Mouse (Mus musculus): ENCODE results near the gene Mn1. TPM values are rescaled to one million over a fixed set of nuclear protein-coding genes. Genes with fewer than 3 reads are reported as not detected.

Mn1 gene
- 10 to 100 TPM; 15.2 to 20.2 TPM for total RNA-seq (2021)

DNA sequence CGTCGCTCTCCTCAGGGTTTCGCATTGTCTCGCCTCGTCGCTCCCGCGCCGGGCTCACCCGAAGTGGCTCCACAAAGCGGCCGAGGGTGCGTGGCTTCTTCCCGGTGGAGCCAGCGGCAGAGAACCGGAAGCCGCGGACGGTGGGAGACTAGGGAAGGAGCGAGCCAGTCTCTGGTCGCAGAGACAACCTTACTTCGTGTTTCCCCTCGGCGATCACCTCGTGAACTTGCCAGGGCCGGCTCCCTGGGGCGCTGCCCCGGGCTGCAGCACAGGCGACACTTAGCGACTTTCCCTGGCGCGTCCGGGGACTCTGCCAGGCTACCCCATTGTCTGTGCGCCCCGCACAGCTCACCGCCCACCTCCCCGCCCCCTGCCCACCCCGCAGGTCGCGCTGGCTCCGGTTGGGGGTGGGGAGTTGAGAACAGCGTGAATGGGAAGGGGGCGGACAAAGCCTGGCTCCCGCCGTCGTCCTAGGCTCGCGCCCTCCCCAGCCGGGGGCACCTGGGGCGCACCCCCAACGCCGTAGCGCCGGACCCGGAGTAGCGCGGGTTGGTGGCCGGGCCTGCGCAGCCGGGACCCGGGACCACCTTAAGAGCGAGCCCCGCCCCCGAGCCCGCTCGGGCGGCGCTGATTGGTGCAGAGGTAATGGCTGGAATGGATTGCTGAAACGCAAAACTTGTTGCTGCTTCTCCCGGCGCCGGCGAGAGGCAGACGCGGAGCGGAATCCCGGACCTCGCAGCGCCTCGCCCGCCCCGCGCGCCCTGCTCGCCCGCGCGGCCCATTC is at the start of gene Mn1:
Gene Mn1, plus strand, starts transcription at position 772 of the 784 bp plus-strand sequence.
- intact Hi-C loops (cut with DNase I), result loop anchor here (1.0 to 10.0 kb wide), 4 partner anchors 50 to 598 kb away; no protein-coding TSS in a partner anchor
- peak; percentile 89 to 92 for DNase-seq

DNA sequence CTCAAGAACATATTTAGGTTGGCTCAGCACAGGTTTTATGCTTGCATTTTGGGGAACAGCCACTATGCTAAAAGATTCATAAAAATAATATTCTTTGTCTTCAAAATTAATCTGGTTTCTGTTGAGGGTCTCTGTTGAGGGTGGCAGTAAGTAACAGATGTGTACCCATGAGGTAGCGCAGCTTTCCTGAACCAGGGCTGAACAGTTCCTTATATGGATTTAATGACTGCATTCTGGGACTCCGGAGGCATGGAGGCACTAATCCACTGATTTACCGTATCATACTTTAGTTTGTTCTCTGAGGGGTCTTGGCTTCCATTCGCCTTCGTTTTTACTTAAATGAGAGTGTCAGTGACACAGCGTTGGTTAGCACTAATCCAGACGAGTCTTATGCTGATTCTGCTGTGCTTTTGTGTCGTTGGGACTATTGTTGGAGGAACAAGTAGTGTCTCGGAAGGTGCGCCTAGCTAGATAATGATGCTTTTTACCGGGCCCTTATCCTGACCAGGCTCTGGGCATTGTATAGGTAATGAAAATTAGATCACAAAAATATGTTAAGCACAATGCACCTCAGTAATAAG is 49.1 kb upstream of the Mn1 start:
- intact Hi-C loops (cut with DNase I), result no loop called here

DNA sequence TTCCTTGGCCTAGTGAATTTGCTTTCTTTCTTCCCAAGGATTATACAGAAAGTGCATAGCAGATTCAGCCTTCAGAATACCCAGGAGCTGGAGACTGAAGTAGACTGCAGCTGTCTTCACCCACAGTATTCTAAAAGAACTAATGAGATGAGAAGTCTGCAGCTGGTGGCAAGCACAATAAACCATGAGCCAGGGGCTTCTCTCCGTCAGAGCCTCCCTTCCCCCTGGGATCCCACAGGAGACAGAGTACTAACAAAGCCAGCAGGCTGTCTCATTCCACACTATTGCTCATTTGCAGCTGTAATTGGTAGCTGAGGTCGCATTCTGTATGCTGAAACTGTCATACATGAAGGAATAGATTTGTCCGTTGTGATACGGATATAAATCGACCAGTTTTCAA is 48.6 kb upstream of the Mn1 start:
- intact Hi-C loops (cut with DNase I), result no loop called here
- no peak for DNase-seq

More for the DNA sequence above, 49.1 kb upstream of the Mn1 start:
- no peak for DNase-seq

DNA sequence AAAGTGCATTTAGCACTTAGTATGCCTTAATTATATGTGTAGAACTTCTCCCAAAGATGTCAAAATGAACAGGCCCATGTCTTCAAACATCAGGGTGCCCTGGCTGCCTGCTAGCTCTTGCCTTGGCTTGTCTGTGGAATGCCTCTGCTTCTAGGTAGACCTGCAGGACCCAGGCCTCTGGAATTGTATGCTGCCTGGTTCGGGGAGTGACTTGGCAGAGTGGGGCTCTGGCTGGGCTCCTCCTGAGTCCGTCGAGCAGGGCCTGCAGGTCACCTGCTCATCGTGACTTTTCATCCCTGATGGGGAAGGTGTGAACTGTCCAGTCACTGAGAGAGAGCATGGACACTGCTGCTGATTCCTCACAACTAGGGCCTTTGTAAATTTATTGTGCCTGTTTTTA is 41.5 kb upstream of the Mn1 start:
- intact Hi-C loops (cut with DNase I), result no loop called here
- DNase-seq, result no peak

DNA sequence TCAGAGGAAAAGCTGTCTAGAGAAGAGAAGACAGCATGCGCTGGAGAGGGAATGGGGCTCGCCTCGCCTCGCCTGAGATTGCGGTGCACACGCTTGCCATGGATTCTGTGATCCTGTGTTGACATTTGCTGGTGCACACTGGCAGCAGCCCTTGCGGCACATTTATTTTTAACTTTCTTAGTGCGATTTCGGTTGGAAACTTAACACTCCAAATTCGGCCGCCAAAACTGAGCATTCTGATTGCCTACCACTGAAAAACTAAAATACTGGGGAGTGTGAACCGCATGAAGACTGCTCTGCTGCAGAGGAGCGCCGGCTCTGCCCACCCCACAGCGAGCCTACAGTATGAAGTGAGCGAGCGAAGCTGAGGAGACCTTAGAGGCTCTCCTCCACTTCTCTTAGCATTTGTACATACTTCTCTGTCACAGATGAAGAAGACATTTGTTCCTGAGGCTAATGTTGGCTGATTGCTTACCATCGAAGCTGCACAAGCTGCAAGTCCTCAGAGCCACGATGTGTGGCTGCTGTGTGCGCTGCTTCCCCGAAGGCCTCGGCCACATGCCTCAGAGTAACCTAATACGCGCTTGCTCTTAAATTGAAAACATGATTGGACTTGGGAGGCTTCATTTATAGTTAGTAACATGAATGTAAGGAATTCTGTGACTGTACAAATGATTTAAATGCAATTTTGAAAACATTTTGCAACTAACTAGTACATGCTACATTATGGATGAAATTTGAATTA is 40.7 kb upstream of the Mn1 start:
- DNase-seq, result no peak
- intact Hi-C loops (cut with DNase I), result no loop called here

DNA sequence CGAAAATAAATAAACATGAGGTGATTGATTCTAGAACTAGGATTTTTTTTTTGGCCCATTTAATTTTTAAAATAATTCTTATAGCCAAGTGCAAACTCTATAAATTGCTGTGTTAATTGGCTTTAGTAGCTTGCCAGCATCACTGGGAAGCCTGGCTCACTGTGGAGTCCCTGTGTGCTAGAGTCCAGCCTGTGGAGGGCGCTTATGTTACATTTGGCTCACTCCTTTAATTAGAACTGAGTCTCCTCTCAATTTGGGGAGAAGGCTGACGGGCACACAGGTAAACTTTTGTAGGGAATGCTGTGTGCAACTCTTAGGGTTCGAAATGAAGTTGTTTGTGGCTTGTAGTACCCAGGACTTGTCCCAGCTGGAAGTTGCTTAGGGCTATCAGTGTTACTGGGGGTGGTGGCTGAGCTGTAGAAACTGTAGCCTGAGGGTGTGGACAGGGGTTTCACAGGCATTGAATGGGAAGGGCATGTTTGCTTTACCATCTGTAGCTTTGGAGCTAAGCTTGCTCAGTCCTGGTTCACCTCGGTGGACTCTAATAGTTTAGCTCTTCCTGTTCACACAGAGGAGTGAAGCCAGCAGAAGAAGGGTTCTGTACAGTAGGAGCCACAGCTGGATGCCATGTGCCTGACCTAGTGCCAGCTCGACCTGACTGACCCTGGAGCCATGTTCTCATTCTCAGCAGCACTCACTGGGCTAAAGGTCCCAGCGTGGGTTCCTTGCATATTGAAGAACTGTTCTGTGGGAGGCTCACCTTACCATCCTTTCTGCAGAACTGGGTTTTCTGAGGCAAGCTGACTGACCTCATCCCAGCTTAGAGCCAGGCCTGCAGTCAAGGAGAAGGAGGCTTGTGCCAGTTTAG is 38.8 kb upstream of the Mn1 start:
- intact Hi-C loops (cut with DNase I), result no loop called here
- peak in 1 of 2 experiments; percentile 39 for DNase-seq

DNA sequence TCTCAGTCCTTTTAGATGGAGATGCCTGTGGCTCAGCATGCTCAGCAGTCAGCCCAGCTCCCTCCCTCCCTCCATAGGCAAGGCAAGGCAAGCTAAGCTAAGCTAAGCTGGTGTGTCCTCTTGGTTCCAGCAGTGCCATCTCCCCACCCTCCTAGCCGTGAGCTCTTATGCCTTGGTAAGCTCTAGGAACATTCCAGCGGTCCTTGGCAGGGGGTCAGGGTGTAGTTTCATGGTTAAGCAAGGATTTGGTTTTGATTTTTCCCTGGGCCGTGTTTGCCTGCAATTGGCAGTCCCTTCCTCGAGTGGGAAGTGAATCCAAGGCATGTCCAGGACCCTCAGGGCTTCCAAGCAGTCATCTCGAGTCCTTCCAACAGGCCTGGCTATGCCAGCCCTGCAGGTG is 33.8 kb upstream of the Mn1 start:
- intact Hi-C loops (cut with DNase I), result no loop called here
- DNase-seq, result no peak

DNA sequence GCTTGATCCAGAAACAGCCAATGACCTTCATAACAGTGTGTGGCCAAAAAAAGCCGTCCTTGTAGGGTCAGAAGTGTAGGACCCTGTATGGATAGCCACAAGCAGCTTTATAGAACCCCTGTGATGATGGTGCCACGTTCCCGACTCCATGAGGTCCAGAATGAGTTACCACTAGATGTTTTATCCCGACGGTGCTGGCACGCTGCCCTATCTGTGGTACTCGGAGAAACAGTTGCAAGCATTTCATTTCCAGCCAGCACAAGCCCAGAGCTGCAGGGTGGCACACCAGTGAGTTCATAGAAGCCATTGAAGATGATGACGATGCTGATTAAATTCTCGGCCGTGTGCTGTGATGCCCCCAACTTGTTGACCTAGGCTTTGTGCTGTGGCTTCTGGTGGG is 26.3 kb upstream of the Mn1 start:
- intact Hi-C loops (cut with DNase I), result no loop called here
- no peak for DNase-seq

DNA sequence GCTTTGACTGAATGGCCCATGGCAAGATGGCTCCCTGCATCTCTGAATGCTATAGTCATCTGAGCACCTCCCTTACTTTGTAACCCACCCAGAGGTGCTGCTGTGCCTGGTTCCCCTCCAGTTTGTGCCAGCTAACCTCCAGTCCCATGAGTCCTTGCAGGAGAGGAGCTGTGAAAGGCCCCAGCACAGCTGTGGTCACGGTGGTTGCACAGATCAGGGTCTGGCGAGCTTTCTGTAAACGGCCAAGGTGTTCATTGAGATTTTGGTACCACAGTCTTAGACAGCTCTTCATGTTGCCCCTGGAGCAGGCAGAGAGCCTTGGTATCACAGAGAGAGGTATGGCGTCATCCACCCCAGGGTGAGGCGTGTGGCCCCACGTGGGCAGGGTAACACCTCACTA is 25.7 kb upstream of the Mn1 start:
- intact Hi-C loops (cut with DNase I), result no loop called here
- DNase-seq, result no peak

DNA sequence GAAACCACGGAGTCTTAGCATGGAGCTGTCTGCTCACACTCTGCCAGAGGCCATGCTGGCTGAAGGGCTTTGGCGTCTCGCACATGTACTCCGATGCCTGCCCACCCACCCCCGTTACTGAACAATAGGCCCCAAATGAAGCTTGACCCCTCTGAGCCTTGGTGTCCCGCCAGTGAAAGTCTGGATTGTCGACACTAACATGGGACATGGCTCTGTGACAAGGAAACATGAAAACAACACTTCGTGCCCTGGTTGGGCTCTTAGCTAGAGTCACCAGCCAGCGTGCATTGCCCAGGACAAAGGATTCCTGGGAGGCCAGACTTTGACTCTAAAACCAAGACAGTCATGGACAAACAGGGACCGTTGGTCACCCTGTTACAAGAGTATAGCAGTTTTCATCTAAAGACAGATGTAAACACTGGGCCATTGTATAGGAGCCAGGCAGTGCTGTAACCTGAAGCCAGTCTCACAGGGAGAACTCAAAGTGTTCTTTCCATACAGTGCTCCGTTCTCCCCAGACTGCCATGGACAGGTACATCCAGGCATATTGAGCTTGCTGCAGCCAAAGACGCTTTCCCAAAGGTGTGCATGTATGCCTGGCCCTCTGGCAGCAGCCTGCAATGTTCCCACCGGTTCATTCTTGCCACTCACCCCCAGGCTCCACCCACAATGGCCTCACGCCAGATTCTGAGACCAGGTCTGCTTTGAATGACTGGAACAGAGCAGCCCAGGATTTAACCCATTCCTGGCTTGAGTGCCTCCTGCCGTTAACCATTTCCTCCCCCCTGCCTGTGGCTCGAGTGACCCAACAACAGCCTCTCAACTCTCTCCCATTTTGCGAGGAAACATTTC is 23.6 kb upstream of the Mn1 start:
- intact Hi-C loops (cut with DNase I), result no loop called here
- DNase-seq, result no peak

DNA sequence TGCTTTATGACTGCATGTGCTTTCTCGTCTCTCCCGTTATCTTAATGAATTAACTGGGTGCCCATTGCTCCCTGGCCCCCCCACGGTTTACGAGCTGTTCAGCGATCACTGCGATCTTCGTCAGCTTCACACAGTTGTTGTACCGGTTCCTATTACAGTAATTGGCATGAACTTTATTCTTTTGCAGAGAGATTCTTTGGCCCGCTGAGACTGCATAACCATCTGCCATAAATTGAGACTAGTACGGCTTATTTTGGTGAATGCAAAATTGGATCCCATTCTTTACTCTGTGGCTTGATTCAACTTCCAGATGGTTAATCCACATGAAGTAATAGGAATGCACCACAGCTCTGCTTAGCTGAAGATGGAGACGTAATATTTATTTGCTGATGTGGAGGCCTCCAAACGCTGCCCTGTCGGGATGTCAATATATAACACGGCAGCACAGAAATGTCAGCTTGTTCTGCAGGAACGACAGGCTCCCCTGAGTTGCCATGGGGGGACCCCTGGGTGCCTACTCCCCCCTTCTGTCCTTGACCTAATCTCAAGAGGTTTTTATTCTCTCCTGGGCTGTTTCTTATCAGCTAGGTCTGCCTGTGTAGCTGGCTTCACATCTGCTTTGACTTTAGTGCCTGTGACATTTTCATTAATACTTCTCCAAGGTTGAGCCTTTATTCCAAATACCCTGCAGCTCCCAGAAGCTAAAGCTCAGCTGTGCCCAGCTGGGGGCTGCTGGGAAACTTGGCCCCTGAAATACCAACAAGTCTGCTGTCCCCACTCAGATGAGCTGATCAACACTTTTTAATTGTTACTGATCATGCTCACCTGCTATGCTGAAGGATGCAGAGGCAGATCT is 22.7 kb upstream of the Mn1 start:
- no peak for DNase-seq
- intact Hi-C loops (cut with DNase I), result no loop called here

DNA sequence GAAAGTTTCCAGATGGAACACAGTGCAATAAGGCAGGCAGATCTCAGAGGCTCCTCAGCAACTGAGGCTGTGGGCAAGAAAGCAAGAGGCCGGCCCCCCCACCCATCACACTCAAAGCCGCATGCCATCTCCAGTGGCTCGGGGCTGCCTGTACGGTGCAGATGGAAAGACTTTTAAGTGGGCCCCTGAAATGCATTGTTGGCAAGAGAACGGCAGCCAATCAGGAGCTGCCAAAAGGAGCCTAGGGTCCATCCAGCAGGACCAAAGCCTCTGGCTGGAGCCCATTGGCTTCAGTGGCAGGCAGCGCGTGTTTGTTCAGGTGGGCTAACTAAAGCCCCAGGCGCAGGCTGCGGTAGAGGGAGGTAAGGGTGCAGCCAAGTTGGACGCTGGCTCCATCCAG is 21.4 kb upstream of the Mn1 start:
- no peak for DNase-seq
- intact Hi-C loops (cut with DNase I), result no loop called here

DNA sequence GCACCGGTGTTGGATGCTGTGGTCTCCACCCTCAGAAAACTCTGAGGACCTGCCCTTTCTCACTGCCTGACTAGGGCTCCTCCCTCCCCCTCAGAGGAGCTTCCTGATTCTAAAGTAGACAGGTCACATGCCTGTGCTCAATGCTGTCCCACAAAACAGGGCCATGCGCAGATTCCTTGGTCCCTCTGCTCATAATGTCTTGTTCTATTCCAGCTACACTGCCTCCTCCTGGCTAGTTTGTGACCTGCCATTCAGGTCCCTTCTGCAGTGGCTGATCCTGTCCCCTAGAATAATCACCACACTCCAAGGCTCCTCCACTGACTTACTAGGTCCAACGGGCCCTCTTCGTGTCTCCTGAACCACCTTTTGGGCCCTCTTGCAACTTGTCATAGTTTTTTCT is 21.0 kb upstream of the Mn1 start:
- no peak for DNase-seq
- intact Hi-C loops (cut with DNase I), result no loop called here

DNA sequence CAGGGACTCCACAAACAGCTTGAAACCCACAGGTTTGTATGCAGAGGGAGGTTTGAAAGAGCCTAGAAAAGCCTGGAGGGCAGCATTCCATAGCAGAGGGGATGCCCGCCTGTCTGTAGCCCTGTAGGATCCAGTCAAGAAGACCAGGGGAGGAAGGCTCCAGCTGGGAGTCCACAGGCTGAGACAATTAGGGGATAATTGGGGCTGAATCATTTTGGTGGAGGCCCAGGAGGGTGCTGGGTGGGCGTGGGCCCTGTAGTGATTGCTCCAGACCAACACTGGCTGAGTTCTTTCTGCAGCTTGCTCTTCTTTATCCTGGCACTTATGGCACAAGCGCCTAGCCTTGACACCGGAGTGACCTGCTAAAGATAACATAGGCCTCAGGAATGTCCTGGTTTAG is 18.7 kb upstream of the Mn1 start:
- DNase-seq, result no peak
- intact Hi-C loops (cut with DNase I), result no loop called here

DNA sequence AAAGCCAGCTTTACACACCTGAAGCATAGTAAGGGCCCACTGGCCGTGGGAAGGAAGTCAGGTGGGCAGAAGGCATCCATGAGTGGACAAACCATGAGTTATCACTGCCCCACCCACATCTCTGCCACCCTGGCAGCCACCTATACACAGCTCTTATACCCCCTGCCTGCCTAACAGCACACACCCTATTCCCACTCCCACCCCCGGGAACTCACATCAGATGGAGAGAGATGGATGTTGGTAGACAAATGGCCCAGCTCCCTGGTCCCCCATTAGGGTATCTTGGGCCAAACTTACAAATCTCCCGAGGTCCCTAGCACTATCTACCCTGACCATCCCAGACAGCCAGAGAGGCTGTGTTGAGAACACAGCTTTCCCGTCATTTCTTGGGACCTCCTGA is 17.9 kb upstream of the Mn1 start:
- intact Hi-C loops (cut with DNase I), result no loop called here
- DNase-seq, result no peak

DNA sequence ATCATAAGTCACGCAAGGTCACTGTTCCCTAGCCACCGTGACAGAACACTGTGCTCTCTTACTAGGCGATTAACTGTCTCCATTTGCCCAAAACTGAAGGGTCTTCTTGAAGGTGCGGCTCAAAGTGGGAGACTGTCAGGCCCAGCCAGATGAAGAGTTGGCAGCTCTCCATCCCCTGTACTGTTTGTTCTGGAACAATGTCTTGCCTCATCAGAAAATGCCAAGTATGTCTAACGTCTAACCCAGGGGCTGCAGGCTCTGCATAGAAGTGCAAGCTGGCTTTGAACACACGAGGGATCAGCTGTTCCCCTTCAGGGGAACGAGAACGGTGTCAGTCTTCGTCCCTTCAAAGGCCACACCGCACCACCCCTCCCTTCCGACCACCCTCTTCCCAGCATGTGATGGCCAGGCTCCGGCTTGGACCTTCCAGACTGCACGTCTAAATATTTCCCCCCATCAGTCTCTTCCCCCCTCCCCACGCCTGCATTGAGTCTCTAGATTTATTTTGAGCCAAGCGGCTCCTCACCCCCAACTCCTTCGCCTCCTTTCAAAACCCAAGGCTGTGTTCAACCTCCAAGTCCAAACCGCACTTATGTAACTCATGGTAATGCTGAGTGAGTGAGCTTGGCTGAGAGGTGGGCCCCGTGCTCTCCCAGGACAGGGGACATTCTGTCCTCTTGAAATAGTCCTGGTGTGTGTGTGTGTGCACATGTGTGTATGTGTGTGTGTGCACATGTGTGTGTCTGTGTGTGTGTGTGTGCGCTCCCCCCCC is 15.1 kb upstream of the Mn1 start:
- DNase-seq, result peak in 1 of 2 experiments; percentile 28
- intact Hi-C loops (cut with DNase I), result no loop called here

DNA sequence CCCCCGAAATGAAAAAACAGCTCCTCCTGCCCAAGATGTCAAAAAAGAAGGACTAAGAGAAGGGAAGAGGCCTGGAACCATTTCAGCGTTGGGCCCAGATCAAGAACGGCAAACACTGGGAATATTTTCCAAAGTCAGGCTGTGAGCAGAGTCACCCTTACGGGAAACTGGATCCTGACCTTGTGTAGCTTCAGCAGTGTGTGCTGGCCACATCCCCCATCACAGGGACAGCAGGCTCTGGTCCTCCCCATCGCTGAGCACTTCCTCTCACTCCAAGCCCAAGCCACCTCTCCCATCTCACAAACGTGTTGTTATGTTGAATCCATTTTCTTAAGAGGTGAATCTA is 14.5 kb upstream of the Mn1 start:
- DNase-seq, result peak; percentile 35 to 43
- intact Hi-C loops (cut with DNase I), result no loop called here

DNA sequence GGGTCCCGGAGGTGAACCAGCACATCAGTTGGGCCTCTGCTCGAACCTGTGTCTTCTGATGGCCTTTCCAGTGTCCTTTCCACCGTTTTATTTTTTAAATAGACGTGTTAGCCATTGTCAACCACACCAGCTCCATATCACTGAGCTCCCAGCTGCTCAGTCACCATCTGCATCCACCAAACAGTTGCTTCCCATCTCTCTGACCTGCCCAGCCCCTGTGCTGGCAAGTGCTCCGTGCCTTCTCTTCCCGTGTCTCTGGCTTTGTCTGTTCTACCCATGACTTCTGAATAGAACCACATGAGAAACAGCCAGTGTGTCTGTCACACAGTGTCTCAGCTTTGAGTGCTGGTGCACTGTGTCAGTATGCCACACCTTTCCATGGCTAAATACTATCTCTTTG is 12.4 kb upstream of the Mn1 start:
- intact Hi-C loops (cut with DNase I), result no loop called here
- no peak for DNase-seq

All from heart, postnatal 36 days (tissue).